Mouse (Mus musculus): Measurements from ENCODE around the gene Dpep1. TPM values are rescaled to one million over a fixed set of nuclear protein-coding genes. Genes with fewer than 3 reads are reported as not detected.
"Not testable (repeated sequence)": the region's sequence is repeated elsewhere in the genome, so short reads cannot be mapped to it uniquely, and the experiment has no call there.

Gene Dpep1
- polyA plus RNA-seq, 1 experiment from 2014 or later: 3.2 TPM

- no peak for DNase-seq (ENCODE audit: low spot score)
- H3K4me3 ChIP-seq: no peak overlapping the region
- WGBS: 88% methylated on average over 2 of the region's 2 CpGs
- H3K9me3 ChIP-seq: no peaks in the 10 kb centered on the region
- peaks cover 31% of the 10 kb centered on the region for H3K4me1 ChIP-seq (replicated peaks)
- no peaks in the 10 kb centered on the region for H3K36me3 ChIP-seq
- peaks cover 4% of the 10 kb centered on the region; the same call in 1 of the 2 replicates for H3K27me3 ChIP-seq (ENCODE audit: insufficient read depth, poor library complexity, severe bottlenecking)
- H3K27ac ChIP-seq: no peak overlapping the region
Observed at GRCm38 (mm10) chr8:123188006-123188405, 2.0 kb downstream of the Dpep1 start.

GRCm38 (mm10) chr8:123188841-123189240, 2.8 kb downstream of the Dpep1 start:
- WGBS: 83% methylated on average over 7 of the region's 7 CpGs
- H3K27me3 ChIP-seq (ENCODE audit: insufficient read depth, poor library complexity, severe bottlenecking): peaks cover 4% of the 10 kb centered on the region; the same call in 1 of the 2 replicates
- H3K36me3 ChIP-seq: no peaks in the 10 kb centered on the region
- peaks cover 30% of the 10 kb centered on the region for H3K4me1 ChIP-seq (replicated peaks)
- no peak for DNase-seq (ENCODE audit: low spot score)
- H3K4me3 ChIP-seq: no peak overlapping the region
- no peaks in the 10 kb centered on the region for H3K9me3 ChIP-seq
- H3K27ac ChIP-seq: no peak overlapping the region

GRCm38 (mm10) chr8:123190678-123191077, 4.6 kb downstream of the Dpep1 start:
- Histone ChIP-seq H3K9me3 (no peaks in the 10 kb centered on the region), H3K4me1 (replicated peaks) (peaks cover 22% of the 10 kb centered on the region), H3K4me3 (no peak overlapping the region), H3K36me3 (no peaks in the 10 kb centered on the region), H3K27ac (no peak overlapping the region), H3K27me3 (ENCODE audit: insufficient read depth, poor library complexity, severe bottlenecking) (peaks cover 7% of the 10 kb centered on the region; the same call in 1 of the 2 replicates)
- 4% methylated on average over 9 of the region's 9 CpGs for WGBS
- peak; percentile 81 for DNase-seq (ENCODE audit: low spot score)

GRCm38 (mm10) chr8:123191908-123192307, 5.9 kb downstream of the Dpep1 start:
- 60% methylated on average over 8 of the region's 8 CpGs for WGBS
- no peaks in the 10 kb centered on the region for H3K36me3 ChIP-seq
- peaks cover 15% of the 10 kb centered on the region for H3K4me1 ChIP-seq (replicated peaks)
- 0 out of 2 replicates have a peak, but pooled peaks cover 7% of the 10 kb centered on the region for H3K27me3 ChIP-seq (ENCODE audit: insufficient read depth, poor library complexity, severe bottlenecking)
- DNase-seq (ENCODE audit: low spot score): no peak
- no peak overlapping the region for H3K27ac ChIP-seq
- H3K4me3 ChIP-seq: no peak overlapping the region
- H3K9me3 ChIP-seq: no peaks in the 10 kb centered on the region

- Histone ChIP-seq H3K36me3 (no peaks in the 10 kb centered on the region), H3K4me1 (replicated peaks) (peaks cover 13% of the 10 kb centered on the region), H3K27ac (no peak overlapping the region), H3K4me3 (no peak overlapping the region), H3K9me3 (no peaks in the 10 kb centered on the region), H3K27me3 (ENCODE audit: insufficient read depth, poor library complexity, severe bottlenecking) (0 out of 2 replicates have a peak, but pooled peaks cover 3% of the 10 kb centered on the region)
- DNase-seq (ENCODE audit: low spot score): no peak
- WGBS: 89% methylated on average over 9 of the region's 9 CpGs
Observed at GRCm38 (mm10) chr8:123193771-123194170, 7.7 kb downstream of the Dpep1 start.

GRCm38 (mm10) chr8:123197016-123197415, 11.0 kb downstream of the Dpep1 start:
- not testable (repeated sequence) for H3K9me3 ChIP-seq; H3K36me3 ChIP-seq; H3K4me3 ChIP-seq; H3K4me1 ChIP-seq (replicated peaks); H3K27ac ChIP-seq; DNase-seq (ENCODE audit: low spot score)
- 0 out of 2 replicates have a peak, but pooled peaks cover 11% of the 10 kb centered on the region for H3K27me3 ChIP-seq (ENCODE audit: insufficient read depth, poor library complexity, severe bottlenecking)
- WGBS: 77% methylated on average over 5 of the region's 5 CpGs

GRCm38 (mm10) chr8:123199864-123200263, 13.8 kb downstream of the Dpep1 start:
- no peaks in the 10 kb centered on the region for H3K9me3 ChIP-seq
- no peak for DNase-seq (ENCODE audit: low spot score)
- peaks cover 12% of the 10 kb centered on the region for H3K36me3 ChIP-seq
- 0 out of 2 replicates have a peak, but pooled peaks cover 8% of the 10 kb centered on the region for H3K27me3 ChIP-seq (ENCODE audit: insufficient read depth, poor library complexity, severe bottlenecking)
- 0 out of 2 replicates have a peak, but pooled peaks cover 4% of the 10 kb centered on the region for H3K4me1 ChIP-seq (replicated peaks)
- 81% methylated on average over 14 of the region's 14 CpGs for WGBS
- no peak overlapping the region for H3K27ac ChIP-seq
- H3K4me3 ChIP-seq: no peak overlapping the region

GRCm38 (mm10) chr8:123202288-123202687, 16.2 kb downstream of the Dpep1 start:
- H3K27ac ChIP-seq: peak overlapping the region; percentile 59
- H3K4me1 ChIP-seq (replicated peaks): 0 out of 2 replicates have a peak, but pooled peaks cover 4% of the 10 kb centered on the region
- H3K36me3 ChIP-seq: peaks cover 34% of the 10 kb centered on the region
- DNase-seq (ENCODE audit: low spot score): peak; percentile 83
- no peak overlapping the region for H3K4me3 ChIP-seq
- H3K27me3 ChIP-seq (ENCODE audit: insufficient read depth, poor library complexity, severe bottlenecking): 0 out of 2 replicates have a peak, but pooled peaks cover 8% of the 10 kb centered on the region
- WGBS: 38% methylated on average over 5 of the region's 5 CpGs
- no peaks in the 10 kb centered on the region for H3K9me3 ChIP-seq

- Histone ChIP-seq H3K4me1 (replicated peaks) (0 out of 2 replicates have a peak, but pooled peaks cover 4% of the 10 kb centered on the region), H3K4me3 (no peak overlapping the region), H3K36me3 (peaks cover 46% of the 10 kb centered on the region), H3K27me3 (ENCODE audit: insufficient read depth, poor library complexity, severe bottlenecking) (0 out of 2 replicates have a peak, but pooled peaks cover 8% of the 10 kb centered on the region), H3K27ac (no peak overlapping the region), H3K9me3 (no peaks in the 10 kb centered on the region)
- WGBS: 90% methylated on average over 3 of the region's 3 CpGs
- no peak for DNase-seq (ENCODE audit: low spot score)
Observed at GRCm38 (mm10) chr8:123203571-123203970, 17.5 kb downstream of the Dpep1 start.

GRCm38 (mm10) chr8:123211876-123212275, 25.8 kb downstream of the Dpep1 start:
- Histone ChIP-seq H3K27me3 (ENCODE audit: insufficient read depth, poor library complexity, severe bottlenecking) (no peaks in the 10 kb centered on the region), H3K4me1 (replicated peaks) (peaks cover 32% of the 10 kb centered on the region), H3K36me3 (peaks cover 44% of the 10 kb centered on the region), H3K27ac (peak overlapping the region; percentile 90), H3K9me3 (no peaks in the 10 kb centered on the region), H3K4me3 (peak overlapping the region; percentile 90)
- no peak for DNase-seq (ENCODE audit: low spot score)
- WGBS: 56% methylated on average over 10 of the region's 10 CpGs

- peak; percentile 98 for DNase-seq (ENCODE audit: low spot score)
- H3K27ac ChIP-seq: peak within 1 kb of the TSS; percentile 90
- 1% methylated on average over 76 of the region's 76 CpGs for WGBS
- peak within 1 kb of the TSS; percentile 90 for H3K4me3 ChIP-seq
- no peaks in the 10 kb centered on the region for H3K27me3 ChIP-seq (ENCODE audit: insufficient read depth, poor library complexity, severe bottlenecking)
- peaks cover 32% of the 10 kb centered on the region for H3K4me1 ChIP-seq (replicated peaks)
- H3K36me3 ChIP-seq: peaks cover 37% of the 10 kb centered on the region
- H3K9me3 ChIP-seq: no peaks in the 10 kb centered on the region
Observed at GRCm38 (mm10) chr8:123212321-123213117, 26.5 kb downstream of the Dpep1 start, which contains the start of the genes Chmp1a and Spata33. TSS of gene Chmp1a (minus strand) at chr8:123212763. TSS of gene Spata33 (plus strand) at chr8:123212832.

GRCm38 (mm10) chr8:123213118-123213772, 27.2 kb downstream of the Dpep1 start:
- 25% methylated on average over 22 of the region's 22 CpGs for WGBS

More at GRCm38 (mm10) chr8:123213118-123213772, 27.2 kb downstream of the Dpep1 start:
- Histone ChIP-seq H3K27me3 (ENCODE audit: insufficient read depth, poor library complexity, severe bottlenecking) (no peaks in the 10 kb centered on the region), H3K27ac (peak overlapping the region; percentile 90), H3K9me3 (no peaks in the 10 kb centered on the region), H3K4me3 (peak overlapping the region; percentile 90), H3K4me1 (replicated peaks) (peaks cover 32% of the 10 kb centered on the region), H3K36me3 (peaks cover 30% of the 10 kb centered on the region)
- no peak for DNase-seq (ENCODE audit: low spot score)
